Mouse (Mus musculus): Measurements from ENCODE around the gene Ssty1. TPM values are rescaled to one million over a fixed set of nuclear protein-coding genes. Genes with fewer than 3 reads are reported as not detected.

Gene Ssty1
- polyA plus RNA-seq (2014; fragmentation: Illumina TruSeq; extraction: RNeasy Lipid Tissue Mini Kit (QIAGEN cat#74804); ENCODE audit: low read depth, low replicate concordance) = not detected

GRCm38 (mm10) chrY:18088816-18089215, at the start of gene Ssty1:
Gene Ssty1, plus strand, starts transcription at chrY:18089116.

DNA sequence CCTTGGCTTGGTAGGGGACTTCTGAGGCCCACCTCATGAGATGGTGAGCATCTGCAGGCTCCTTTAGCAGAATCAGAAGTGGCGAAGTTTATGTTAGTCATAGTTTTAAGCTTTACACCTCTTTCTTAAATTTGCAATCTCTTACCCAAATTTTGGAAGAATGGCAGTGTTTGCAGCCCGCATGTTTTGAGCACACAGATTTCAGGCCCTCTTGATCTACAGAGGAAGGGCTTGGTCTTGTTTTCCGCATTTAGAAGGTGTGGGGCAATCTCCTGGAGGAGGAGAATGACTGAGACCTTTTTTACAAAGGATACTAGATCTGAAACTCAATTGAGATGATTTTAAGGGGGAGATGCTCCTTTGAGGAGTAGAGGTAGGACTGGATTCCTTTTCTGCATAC, 27.2 kb upstream of the Ssty1 start, which contains the start of gene Gm21764:
Gene Gm21764 (minus strand): TSS at position 101 of the 400 bp plus-strand sequence.

Other genes starting within 250 kb of the Ssty1 start
- not detected for gene Gm21904, start 242.8 kb upstream of the Ssty1 start, polyA plus RNA-seq (2014; fragmentation: Illumina TruSeq; extraction: RNeasy Lipid Tissue Mini Kit (QIAGEN cat#74804); ENCODE audit: low read depth, low replicate concordance)
- gene Gm20772, start 214.4 kb upstream of the Ssty1 start, polyA plus RNA-seq (2014; fragmentation: Illumina TruSeq; extraction: RNeasy Lipid Tissue Mini Kit (QIAGEN cat#74804); ENCODE audit: low read depth, low replicate concordance) = not detected
- not detected for gene Gm20831, start 214.4 kb upstream of the Ssty1 start, polyA plus RNA-seq (2014; fragmentation: Illumina TruSeq; extraction: RNeasy Lipid Tissue Mini Kit (QIAGEN cat#74804); ENCODE audit: low read depth, low replicate concordance)
- not detected for gene Srsy, start 151.8 kb upstream of the Ssty1 start, polyA plus RNA-seq (2014; fragmentation: Illumina TruSeq; extraction: RNeasy Lipid Tissue Mini Kit (QIAGEN cat#74804); ENCODE audit: low read depth, low replicate concordance)
- not detected for gene Gm21764, start 27.3 kb upstream of the Ssty1 start, polyA plus RNA-seq (2014; fragmentation: Illumina TruSeq; extraction: RNeasy Lipid Tissue Mini Kit (QIAGEN cat#74804); ENCODE audit: low read depth, low replicate concordance)

All from sigmoid colon, adult 10 weeks (tissue).